Mouse (Mus musculus): ENCODE measurements at regions not wholly inside any gene's neighbourhood (a gene's known extent, or its start where the extent isn't known, plus 50 kb on each side); places are given as distances from the start of the nearest gene placed in this dataset.

DNA sequence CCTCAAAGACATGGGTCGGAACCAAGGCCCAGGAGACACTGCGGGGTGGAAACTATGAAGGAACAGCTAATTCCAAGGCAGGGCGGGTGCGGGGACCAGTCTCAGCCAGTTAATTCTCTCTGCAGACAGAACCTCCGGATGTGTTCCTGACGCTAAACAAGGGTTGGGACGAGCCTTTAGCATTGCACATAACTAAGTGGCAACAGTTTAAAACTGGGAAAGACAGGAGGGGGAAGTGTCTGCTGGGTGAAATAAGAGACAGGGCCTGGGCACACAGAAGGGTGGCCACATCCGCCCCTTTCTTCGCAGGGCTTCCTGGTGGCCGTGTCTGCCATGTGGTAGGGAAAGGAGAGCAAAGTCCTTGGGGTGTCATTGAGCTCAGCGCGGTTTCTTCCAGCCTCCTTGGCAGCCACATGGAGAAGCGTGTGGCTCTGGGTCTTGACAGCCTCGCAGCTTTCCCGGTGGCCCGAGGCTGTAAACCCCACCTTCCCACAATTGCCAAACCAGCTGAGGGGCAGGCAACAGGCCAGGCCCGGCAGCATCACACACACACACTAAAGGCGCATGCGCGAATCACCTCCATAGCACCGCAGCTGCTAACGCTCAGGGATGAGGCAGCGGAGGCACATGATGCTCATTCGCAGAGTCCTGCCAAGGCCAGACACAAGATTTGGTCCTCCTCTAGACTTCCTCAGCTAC, 95.8 kb downstream of the Cpn2 start:
- H3K27me3 ChIP-seq (replicated peaks; ENCODE audit: control insufficient read depth, insufficient read depth, low read length), result no peaks in the 10 kb centered on the region
- no peak overlapping the region for H3K4me3 ChIP-seq (ENCODE audit: low read depth, low read length)
- no peak overlapping the region for H3K9ac ChIP-seq (ENCODE audit: low read depth, low read length)
- DNase-seq (ENCODE audit: low spot score), result peak; percentile 93
- ATAC-seq (ENCODE audit: low read depth), result peak; percentile 64; the same call in 1 of the 2 replicates
- H3K36me3 ChIP-seq (ENCODE audit: control insufficient read depth, insufficient read depth, low read length), result no peaks in the 10 kb centered on the region
- peak overlapping the region; percentile 35 for H3K4me2 ChIP-seq (ENCODE audit: low read depth, low read length)
- H3K27ac ChIP-seq (replicated peaks; ENCODE audit: low read depth, low read length), result peak overlapping the region; percentile 83
- WGBS, result 32% methylated on average over 24 of the region's 24 CpGs
- H3K9me3 ChIP-seq (ENCODE audit: control insufficient read depth, low read length), result no peaks in the 10 kb centered on the region
- peaks cover 46% of the 10 kb centered on the region for H3K4me1 ChIP-seq (ENCODE audit: control insufficient read depth, insufficient read depth, low read length)

DNA sequence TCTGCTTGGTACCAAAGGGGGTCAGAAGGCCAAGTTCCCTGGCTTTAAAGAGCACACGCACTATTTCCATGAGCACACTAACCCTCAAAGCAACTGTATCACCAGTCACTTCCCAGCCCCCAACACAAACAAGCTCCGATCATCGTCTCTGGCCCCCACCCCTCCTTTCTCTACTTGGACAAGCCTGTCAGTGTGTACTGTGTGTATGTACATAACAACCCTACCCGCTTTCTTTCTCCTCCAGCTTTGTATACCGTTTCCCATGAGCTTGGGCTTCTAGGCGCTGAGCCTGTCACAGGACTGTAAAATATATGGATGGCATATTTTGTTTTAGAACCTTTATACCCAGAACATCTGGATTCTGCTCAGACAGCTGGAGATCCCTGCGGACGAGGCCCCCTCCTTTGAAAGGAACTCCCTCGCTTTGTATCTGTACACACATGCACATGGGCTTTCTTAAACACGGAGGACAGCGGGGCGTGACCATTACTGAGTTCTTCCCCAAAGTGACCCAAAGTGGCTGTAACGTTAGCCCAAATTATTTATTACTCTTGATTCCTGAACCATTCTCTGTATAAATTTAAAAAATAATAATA, 95.1 kb downstream of the Cpn2 start:
- Histone ChIP-seq H3K27me3 (replicated peaks; ENCODE audit: control insufficient read depth, insufficient read depth, low read length) (no peaks in the 10 kb centered on the region), H3K9ac (ENCODE audit: low read depth, low read length) (no peak overlapping the region), H3K27ac (replicated peaks; ENCODE audit: low read depth, low read length) (peak overlapping the region; percentile 83), H3K4me3 (ENCODE audit: low read depth, low read length) (no peak overlapping the region), H3K4me2 (ENCODE audit: low read depth, low read length) (peak overlapping the region; percentile 35), H3K4me1 (ENCODE audit: control insufficient read depth, insufficient read depth, low read length) (peaks cover 46% of the 10 kb centered on the region), H3K36me3 (ENCODE audit: control insufficient read depth, insufficient read depth, low read length) (no peaks in the 10 kb centered on the region), H3K9me3 (ENCODE audit: control insufficient read depth, low read length) (no peaks in the 10 kb centered on the region)
- ATAC-seq (ENCODE audit: low read depth), result peak; percentile 46
- 22% methylated on average over 13 of the region's 13 CpGs for WGBS
- peak; percentile 54 for DNase-seq (ENCODE audit: low spot score)

DNA sequence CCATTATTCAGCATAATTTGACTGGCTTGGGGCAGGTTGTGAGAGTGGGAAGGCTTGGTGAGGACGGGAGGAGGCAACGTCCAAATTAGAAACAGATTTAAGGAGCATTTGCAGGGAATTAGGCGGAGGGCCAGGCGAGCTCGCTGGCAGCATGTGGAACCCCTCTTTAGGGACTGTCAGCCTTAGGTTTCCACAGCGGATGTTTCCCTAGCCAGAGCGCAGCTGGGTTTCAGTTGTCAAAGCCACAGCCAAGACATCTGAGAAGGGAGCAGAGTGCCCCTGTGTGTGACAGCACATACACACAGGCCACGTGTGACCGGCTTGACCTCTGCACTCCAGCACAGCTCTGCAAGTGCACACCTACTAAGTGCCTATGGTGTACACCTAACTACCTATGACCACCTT, 94.5 kb downstream of the Cpn2 start:
- ATAC-seq (ENCODE audit: low read depth) (peak; percentile 82), DNase-seq (ENCODE audit: low spot score) (peak; percentile 95)
- H3K36me3 ChIP-seq (ENCODE audit: control insufficient read depth, insufficient read depth, low read length), result no peaks in the 10 kb centered on the region
- no peaks in the 10 kb centered on the region for H3K9me3 ChIP-seq (ENCODE audit: control insufficient read depth, low read length)
- H3K4me1 ChIP-seq (ENCODE audit: control insufficient read depth, insufficient read depth, low read length), result peaks cover 46% of the 10 kb centered on the region
- peak overlapping the region; percentile 83 for H3K27ac ChIP-seq (replicated peaks; ENCODE audit: low read depth, low read length)
- no peaks in the 10 kb centered on the region for H3K27me3 ChIP-seq (replicated peaks; ENCODE audit: control insufficient read depth, insufficient read depth, low read length)
- H3K9ac ChIP-seq (ENCODE audit: low read depth, low read length), result no peak overlapping the region
- H3K4me2 ChIP-seq (ENCODE audit: low read depth, low read length), result peak overlapping the region; percentile 35
- WGBS, result 11% methylated on average over 9 of the region's 9 CpGs
- no peak overlapping the region for H3K4me3 ChIP-seq (ENCODE audit: low read depth, low read length)

DNA sequence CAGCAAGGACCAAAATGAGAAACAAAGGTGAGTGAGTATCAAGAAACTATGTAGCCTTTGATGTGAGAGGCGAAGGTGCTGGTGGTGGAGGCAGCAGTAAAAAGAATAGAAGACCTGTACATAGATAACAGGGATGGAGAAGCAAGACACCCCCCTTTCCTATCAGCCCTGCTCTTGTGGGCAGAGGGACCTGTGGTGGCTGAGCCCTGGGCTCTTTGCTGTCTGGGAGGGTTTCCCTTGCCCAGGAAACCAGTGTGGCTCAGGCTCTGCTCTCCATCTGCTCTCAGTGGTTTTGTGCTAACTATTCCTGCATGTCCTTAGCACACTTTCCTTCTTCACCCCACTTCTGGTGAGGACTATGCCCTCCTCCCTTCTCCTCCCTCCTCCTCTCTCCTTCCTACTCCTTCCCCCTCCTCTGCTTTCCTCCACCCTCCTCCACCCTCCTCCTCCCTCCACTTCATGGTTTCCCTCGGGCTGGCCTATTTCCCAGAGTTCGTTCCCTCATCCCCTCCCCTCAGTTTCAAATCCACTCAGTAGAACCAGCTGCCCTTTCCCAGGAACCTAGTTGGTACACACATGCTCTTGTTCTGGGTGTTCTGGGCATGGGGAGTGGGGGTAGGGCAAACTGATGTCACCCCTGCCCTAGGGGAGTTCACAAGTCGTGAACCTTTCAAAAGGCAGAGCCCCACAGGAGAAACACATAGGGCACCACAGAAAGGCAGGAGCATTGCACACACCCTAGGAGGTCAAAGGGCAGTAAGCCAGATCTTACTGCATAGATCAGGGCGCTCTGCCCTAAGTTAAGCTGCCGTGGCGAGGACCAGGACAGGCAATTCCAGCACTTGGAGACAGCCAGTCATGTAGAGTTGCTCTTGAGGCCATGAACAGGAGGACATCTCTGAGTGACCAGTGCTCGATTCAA, 93.1 kb downstream of the Cpn2 start:
- Histone ChIP-seq H3K9ac (ENCODE audit: low read depth, low read length) (no peak overlapping the region), H3K36me3 (ENCODE audit: control insufficient read depth, insufficient read depth, low read length) (no peaks in the 10 kb centered on the region), H3K4me2 (ENCODE audit: low read depth, low read length) (no peak overlapping the region), H3K27ac (replicated peaks; ENCODE audit: low read depth, low read length) (no peak overlapping the region; the same call in 1 of the 2 replicates), H3K4me3 (ENCODE audit: low read depth, low read length) (no peak overlapping the region), H3K27me3 (replicated peaks; ENCODE audit: control insufficient read depth, insufficient read depth, low read length) (no peaks in the 10 kb centered on the region), H3K4me1 (ENCODE audit: control insufficient read depth, insufficient read depth, low read length) (peaks cover 50% of the 10 kb centered on the region), H3K9me3 (ENCODE audit: control insufficient read depth, low read length) (no peaks in the 10 kb centered on the region)
- WGBS, result 43% methylated on average over 8 of the region's 8 CpGs
- DNase-seq (ENCODE audit: low spot score) (peak; percentile 90), ATAC-seq (ENCODE audit: low read depth) (peak; percentile 16; the same call in 1 of the 2 replicates)

DNA sequence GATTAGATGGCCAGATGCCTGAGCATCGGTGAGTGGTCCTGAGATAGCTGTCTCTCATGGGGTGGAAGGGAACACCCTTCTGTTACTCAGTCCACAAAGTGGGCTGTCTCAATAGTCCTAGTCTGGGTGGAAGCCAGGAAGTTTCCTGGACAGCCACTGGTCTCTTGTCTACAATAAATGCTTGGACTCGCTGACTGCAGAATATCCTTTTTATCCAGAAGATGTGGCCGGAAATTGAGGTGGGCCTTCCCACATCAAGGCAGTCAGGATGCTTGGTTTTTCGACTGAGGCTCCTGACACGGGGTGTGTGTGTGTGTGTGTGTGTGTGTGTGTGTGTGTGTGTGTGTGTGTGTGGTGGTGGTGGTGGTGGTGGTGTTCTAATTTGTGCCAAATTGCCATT, 91.0 kb downstream of the Cpn2 start:
- DNase-seq (ENCODE audit: low spot score) (no peak), ATAC-seq (ENCODE audit: low read depth) (no peak)
- H3K4me1 ChIP-seq (ENCODE audit: control insufficient read depth, insufficient read depth, low read length), result peaks cover 38% of the 10 kb centered on the region
- no peak overlapping the region for H3K27ac ChIP-seq (replicated peaks; ENCODE audit: low read depth, low read length)
- no peak overlapping the region for H3K9ac ChIP-seq (ENCODE audit: low read depth, low read length)
- 85% methylated on average over 5 of the region's 5 CpGs for WGBS
- H3K4me2 ChIP-seq (ENCODE audit: low read depth, low read length), result no peak overlapping the region
- no peak overlapping the region for H3K4me3 ChIP-seq (ENCODE audit: low read depth, low read length)
- H3K36me3 ChIP-seq (ENCODE audit: control insufficient read depth, insufficient read depth, low read length), result no peaks in the 10 kb centered on the region
- H3K9me3 ChIP-seq (ENCODE audit: control insufficient read depth, low read length), result no peaks in the 10 kb centered on the region
- no peaks in the 10 kb centered on the region for H3K27me3 ChIP-seq (replicated peaks; ENCODE audit: control insufficient read depth, insufficient read depth, low read length)

DNA sequence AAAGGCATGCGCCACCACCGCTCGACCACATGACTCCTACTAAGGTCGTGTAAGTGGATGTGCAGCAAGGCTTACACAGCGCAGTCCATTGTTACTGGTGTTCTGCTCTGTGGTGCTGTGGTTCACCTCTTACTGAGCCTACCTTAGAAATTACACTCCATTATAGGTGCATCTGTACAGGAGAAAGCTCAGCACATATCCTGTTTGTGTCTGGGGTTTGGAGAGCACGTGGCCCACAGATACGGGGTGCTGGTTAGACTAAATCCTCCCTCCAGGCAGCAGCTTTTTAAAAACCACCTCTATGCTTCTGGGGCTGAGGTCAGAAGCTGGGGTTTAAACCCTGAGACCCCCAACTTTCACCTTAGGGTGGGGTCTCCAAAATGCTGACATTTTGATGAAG, 89.5 kb downstream of the Cpn2 start:
- no peaks in the 10 kb centered on the region for H3K27me3 ChIP-seq (replicated peaks; ENCODE audit: control insufficient read depth, insufficient read depth, low read length)
- H3K27ac ChIP-seq (replicated peaks; ENCODE audit: low read depth, low read length), result no peak overlapping the region
- no peak overlapping the region for H3K4me3 ChIP-seq (ENCODE audit: low read depth, low read length)
- no peaks in the 10 kb centered on the region for H3K36me3 ChIP-seq (ENCODE audit: control insufficient read depth, insufficient read depth, low read length)
- no peak overlapping the region for H3K4me2 ChIP-seq (ENCODE audit: low read depth, low read length)
- no peaks in the 10 kb centered on the region for H3K9me3 ChIP-seq (ENCODE audit: control insufficient read depth, low read length)
- DNase-seq (ENCODE audit: low spot score) (no peak), ATAC-seq (ENCODE audit: low read depth) (no peak)
- peaks cover 23% of the 10 kb centered on the region for H3K4me1 ChIP-seq (ENCODE audit: control insufficient read depth, insufficient read depth, low read length)
- H3K9ac ChIP-seq (ENCODE audit: low read depth, low read length), result no peak overlapping the region
- 84% methylated on average over 7 of the region's 7 CpGs for WGBS

DNA sequence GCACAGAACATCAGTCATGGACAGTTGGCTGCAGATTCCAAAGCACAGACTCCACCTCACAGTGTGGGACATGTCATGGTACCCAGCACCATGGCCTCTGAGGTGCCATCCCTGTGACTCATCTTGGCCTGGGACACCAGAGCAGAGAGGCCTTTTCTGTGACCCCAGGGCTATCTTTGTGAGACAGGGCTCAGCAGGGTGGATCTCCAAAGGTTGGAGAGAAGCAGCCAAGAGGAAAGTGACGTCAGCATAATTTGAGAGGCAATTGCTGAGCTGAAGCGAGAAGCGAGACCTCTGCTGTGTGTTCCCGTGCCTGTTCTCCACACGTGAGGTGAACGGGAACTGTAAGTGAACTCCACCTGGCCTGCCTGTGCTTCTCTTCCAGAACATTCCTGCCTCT, 88.7 kb downstream of the Cpn2 start:
- Histone ChIP-seq H3K9ac (ENCODE audit: low read depth, low read length) (no peak overlapping the region), H3K27ac (replicated peaks; ENCODE audit: low read depth, low read length) (no peak overlapping the region), H3K4me3 (ENCODE audit: low read depth, low read length) (no peak overlapping the region), H3K36me3 (ENCODE audit: control insufficient read depth, insufficient read depth, low read length) (no peaks in the 10 kb centered on the region), H3K27me3 (replicated peaks; ENCODE audit: control insufficient read depth, insufficient read depth, low read length) (no peaks in the 10 kb centered on the region), H3K4me2 (ENCODE audit: low read depth, low read length) (no peak overlapping the region), H3K9me3 (ENCODE audit: control insufficient read depth, low read length) (no peaks in the 10 kb centered on the region), H3K4me1 (ENCODE audit: control insufficient read depth, insufficient read depth, low read length) (peaks cover 15% of the 10 kb centered on the region)
- no peak for ATAC-seq (ENCODE audit: low read depth)
- WGBS, result 51% methylated on average over 6 of the region's 6 CpGs
- DNase-seq (ENCODE audit: low spot score), result peak; percentile 58

DNA sequence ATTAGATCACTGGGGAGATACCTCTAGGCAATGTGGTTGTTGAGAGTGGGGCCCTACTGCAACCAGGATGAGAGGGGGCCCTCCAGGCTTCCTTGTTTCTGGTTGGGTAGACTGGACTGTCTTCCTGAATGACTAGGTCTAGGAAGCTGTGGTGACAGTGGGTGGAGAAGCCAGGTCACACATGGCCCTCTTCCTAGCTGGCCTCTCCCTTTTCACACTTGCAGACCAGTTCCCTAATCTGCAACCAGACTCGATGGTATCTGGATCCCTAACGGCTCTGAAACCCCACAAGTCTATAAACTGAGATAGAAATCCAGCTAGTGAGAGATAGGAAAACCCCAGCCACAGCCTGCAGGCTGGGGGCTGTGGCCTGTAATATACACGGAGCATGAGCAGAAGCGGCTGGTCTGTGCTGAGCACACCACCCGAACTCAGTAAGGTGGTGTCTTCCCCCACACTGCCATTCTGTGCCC, 87.8 kb downstream of the Cpn2 start:
- no peak for DNase-seq (ENCODE audit: low spot score)
- no peak overlapping the region for H3K9ac ChIP-seq (ENCODE audit: low read depth, low read length)
- H3K9me3 ChIP-seq (ENCODE audit: control insufficient read depth, low read length), result no peaks in the 10 kb centered on the region
- no peaks in the 10 kb centered on the region for H3K27me3 ChIP-seq (replicated peaks; ENCODE audit: control insufficient read depth, insufficient read depth, low read length)
- peaks cover 12% of the 10 kb centered on the region for H3K4me1 ChIP-seq (ENCODE audit: control insufficient read depth, insufficient read depth, low read length)
- H3K4me3 ChIP-seq (ENCODE audit: low read depth, low read length), result no peak overlapping the region
- WGBS, result 80% methylated on average over 5 of the region's 5 CpGs
- ATAC-seq (ENCODE audit: low read depth), result no peak
- H3K27ac ChIP-seq (replicated peaks; ENCODE audit: low read depth, low read length), result no peak overlapping the region
- H3K4me2 ChIP-seq (ENCODE audit: low read depth, low read length), result no peak overlapping the region
- no peaks in the 10 kb centered on the region for H3K36me3 ChIP-seq (ENCODE audit: control insufficient read depth, insufficient read depth, low read length)

All from embryonic facial prominence, embryonic 14.5 days (tissue).